Mouse (Mus musculus): ENCODE measurements around the gene Kmt5c.

The Kmt5c gene

DNA sequence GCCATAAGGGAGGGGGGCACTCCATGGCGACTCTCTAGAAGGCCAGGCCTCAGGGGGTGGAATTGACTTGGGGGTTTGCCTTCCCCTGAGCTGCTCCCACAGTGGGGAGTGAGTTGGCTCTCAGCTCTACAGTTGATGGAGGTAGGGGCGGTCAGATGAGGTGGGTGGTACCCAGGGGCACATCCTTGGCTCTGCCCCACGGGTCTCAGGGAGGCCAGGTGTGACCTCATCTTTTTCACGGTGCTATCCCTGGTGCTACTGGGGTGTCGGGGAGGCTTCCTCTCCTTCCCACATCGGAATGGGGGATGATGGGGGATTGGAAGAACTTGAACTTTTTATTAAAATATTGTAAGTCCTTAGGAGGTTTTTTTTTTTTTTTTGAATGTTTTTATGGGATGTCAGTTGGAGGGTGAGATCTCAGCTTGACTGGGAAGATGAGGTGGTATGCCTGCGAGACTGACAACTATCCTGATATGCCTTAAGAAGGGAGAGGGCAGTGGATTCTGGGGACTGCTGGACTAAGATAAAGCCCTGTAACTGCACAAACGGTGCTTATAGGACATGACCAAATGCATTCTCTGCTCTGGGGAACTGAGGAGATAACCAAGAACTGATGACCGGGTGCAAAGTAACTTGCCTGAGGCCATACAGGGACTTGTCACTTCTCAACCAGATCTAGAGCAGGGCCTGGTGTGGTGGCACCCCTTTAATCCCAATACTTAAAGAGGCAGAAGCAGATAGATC is 7.4 kb downstream of the Kmt5c start:
- DNase-seq, result no peak

DNA sequence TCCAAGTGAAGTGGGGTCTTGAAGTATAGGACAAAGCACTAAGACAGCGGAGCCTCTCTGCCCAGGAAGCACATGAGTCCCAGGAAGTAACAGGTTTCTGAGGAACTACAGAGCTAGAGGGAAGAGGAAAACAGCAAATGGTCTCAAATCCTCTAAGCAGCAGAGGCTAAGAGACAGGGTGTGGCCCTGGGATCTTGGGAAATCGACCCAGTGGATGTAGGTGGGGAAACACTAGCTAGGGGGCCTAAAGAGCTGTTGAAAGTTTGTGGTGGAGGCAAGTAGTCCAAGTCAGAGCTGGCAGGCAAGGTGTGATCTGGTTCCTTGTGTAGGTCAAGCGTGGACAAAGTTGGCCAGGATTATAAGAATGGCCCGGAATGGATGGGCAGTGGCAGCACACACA is 8.4 kb downstream of the Kmt5c start:
- no peak for DNase-seq

DNA sequence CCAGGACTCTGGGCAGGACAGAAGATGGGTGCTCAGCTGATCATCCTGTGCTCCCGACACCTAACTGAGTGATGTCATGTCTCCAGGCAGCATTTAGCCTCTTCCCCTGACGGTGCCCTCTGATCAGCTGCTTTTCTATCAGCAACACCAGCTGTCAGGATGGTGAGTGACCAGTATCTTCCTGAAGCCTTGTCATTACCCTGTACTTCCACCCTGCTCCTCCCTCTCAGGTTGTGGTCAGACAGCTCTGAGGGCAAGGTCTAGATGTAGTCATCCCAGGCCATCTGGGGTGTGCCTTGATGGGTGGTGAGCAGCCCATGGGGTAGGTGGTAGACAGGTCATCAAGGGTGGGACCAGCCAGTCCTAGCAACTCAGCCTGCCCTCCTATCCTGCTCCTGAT is 9.3 kb downstream of the Kmt5c start:
- DNase-seq, result no peak

DNA sequence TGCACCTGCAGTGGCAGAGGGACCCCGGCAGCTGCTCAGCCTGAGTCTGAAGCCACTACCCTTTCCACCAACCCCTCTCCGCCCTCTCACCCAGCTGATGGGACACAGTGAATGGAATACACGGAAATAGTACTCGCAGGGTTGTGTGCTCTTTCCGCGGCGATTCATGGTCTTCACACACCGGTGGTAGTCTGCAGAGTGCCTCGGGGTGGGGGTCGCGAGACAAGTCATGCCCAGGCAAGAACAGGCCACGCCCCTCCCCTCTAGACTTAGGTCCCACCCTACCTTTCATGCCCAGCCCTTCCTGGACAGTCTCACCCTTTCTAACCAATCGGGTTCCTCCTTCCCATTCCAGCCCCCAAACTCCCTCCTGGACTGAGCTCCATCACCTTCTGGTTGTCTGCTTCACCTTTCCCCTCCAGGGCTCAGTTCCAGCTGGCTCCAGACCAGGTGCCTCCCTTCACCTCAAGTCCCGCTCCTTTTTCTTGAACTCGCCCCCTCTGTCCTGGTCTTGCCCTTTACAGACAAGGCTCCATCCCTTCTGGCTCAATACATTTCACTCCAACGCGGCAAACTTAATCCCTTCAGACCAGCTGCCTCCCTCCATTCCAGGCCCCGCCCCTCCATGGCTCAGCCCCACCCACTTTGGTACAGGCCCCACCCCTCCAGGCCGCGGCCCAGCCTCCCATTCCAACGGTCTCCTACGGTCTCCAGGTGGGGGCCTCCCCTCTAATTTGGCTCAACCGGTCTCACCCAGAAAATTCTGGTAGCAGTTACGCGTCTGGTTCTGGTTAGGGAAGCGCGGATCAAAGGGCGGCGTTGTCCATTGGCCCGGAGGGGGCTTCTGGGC is 12.3 kb downstream of the Kmt5c start:
- peak in 1 of 2 experiments; percentile 16 for DNase-seq

DNA sequence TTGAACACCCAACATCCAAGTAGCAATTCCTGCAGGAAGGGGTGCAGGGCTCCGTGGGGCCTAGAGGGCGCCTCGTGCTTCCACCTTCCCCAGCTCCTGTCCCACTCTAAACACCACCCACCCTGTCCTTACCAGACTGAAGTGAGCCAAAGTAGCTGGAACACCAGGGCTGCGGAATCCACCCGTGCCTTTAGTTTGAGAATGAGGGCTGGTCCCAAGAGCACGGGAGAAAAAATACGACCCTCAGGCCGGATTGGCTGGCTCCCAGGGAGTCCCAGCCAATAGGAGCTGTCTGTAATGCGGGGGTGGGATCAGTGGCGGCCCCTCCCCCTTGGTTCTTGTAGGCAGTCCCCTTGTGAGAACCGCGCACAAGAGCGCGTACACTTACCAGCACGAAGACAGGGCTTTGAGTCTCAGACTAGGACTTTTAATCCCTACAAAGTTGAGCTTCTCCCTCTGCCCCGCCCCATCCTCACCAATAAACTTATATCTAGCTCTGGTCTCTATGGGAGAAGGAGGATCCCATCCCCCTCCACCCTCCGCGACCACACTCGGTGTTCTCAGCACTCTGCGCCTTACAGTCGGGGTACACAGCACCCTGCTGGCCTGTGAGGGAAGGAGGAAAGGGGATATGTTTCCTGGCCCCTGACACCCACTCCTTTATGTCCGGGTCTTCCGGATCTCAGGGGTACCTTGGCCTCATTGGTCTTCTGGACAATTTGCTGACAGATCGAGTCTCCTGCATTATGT is 13.1 kb downstream of the Kmt5c start, which contains the start of gene Cox6b2:
TSS of gene Cox6b2 (minus strand) at position 274 of the 750 bp plus-strand sequence.
- peak; percentile 28 to 38 for DNase-seq

- no peak for DNase-seq
These were observed 19.8 kb downstream of the Kmt5c start for GRCm38 (mm10) chr7:4759670-4760069.

DNA sequence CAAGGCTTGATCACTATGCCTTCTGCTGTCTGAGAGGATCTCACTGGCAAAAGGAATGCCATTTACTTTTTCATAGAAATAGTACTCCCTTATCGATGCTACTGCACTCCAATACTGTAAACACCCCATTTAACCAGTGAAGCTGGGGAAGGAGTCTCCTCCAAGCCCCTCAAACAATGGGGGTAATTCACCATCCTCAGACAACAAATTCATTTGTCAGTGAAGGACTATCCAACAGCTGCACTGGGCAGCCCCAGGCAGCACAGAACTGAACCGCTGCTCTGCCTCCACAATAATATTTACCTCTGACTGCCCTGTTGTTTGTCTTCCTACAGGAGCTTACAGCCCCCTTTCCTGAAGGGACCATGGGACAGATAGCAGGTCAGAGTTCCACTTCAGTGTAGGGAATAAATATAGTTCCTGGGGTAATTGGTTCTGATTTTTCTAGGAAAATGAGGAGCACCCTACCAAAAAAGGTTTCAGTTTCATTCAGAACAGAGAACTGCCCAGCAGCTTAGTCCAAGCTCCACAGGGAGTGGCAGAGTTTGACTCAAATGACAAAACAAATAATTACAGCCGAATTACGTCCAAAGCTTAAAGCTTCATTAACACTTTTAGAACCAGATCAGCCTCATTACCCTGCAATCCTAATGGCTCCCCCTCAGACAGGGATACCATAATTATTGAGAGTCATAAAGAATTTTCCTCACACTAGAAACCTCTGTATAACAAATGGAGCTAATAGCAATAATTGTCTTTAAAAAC is 25.2 kb downstream of the Kmt5c start:
- DNase-seq, result no peak

DNA sequence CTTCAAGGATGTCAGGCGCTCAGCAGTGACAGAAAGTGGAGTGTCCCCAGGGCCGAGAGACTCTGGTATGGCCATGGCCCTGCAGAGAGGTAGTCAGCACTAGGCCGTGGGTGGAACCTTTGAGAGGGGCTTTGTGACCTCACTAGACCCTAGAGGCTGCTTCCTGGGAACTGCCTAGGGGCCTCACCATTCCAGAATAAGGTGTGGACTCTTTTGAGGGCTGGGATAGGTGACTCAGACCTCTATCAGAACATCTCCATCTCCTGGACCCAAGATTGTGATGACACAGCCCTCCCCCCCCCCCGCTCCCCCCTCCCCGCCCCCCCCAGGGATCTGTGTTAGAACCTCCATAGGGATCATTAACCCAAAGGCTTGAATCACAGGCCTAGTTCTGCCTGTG is 31.3 kb downstream of the Kmt5c start, which contains the start of gene Fam71e2:
TSS of gene Fam71e2 (minus strand) at position 101 of the 400 bp plus-strand sequence.
- no peak for DNase-seq

DNA sequence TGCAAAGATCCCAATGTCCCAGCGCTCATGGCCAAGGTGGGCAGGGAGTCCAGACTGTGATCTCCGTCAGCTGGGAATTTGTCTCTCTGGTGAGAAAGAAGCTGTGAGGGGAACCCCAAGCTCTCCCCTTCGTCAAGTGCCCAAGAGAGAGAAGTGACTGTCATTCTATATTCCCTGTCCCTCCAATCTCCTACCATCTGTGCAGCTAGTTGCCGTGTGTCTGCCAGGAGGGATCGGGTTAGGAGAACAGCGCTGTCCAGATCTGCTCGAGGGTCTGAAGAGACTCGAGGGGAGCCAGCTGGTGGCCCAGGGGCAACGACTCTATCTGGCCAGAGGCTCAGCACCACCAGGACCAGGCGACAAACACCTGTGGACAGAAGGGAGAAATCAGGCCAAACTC is 36.2 kb downstream of the Kmt5c start:
- no peak for DNase-seq

DNA sequence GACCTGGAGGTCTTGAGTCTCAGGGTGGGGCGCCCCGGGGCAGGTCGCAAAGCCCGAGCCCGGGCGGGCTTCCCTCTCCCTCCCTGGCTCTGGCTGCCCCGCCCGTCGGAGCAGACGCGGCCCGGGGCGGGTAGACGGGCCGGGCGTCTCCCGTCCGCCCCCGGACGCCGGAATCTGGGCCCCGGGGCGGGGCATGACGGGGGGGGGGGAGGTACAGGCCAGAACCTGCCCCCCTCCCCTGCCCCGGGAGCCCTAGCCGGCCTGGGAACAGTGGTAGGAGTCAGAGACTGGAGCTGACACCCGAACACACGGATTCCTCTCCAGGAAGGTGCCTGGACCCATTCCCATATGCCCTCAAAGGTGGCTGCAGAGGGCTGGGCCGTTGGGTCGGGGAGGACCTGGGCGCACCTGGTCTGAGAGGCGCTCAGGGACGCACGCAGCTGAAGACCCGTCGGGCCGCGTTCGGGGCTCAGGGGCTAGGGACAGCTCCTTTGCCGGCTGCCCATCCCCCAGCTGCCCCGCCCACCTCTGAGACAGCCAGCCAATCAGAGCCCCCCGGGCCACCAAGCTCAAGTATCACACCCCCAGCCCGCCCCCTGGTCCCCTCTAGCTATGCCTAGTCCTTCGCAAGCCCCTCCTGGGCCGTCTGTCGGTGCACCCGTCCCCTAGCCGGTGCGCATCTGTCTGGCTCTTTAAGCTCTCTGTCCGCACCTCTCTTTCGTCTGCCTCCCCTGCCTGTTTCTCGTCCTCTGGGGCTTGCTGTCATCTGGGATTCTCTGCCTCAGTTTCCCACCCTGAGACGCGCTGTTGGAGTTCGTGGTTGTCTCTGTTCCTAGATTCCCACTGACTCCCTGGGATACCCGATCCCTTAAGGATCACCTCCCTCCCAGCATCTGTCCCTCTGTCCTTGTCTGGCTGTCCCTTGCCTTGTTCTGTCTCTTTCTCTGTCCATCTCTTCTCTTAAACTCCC is 37.2 kb downstream of the Kmt5c start:
- no peak for DNase-seq

GRCm38 (mm10) chr7:4777851-4778637 is 38.1 kb downstream of the Kmt5c start:
- no peak for DNase-seq

GRCm38 (mm10) chr7:4779921-4780320 is 40.0 kb downstream of the Kmt5c start:
- no peak for DNase-seq

DNA sequence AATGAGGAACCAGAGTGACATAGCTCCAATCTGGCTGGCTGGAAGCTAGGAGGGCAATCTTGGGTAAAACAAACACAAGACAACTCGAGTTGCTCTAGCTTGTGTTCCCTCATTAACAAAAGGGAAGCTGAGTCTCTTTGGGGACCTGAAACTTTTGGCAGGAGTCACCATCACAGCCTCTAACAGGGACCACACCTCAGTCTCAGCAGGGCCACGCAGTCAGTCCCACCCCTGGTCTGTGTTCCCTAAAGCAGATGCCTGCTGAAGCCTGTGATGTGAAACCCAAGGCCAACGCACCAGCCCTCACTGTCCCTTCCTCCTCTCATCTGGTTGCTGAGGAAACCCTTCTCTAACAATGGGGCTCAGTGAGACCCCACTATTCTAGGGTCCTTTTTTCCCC is 42.2 kb downstream of the Kmt5c start:
- DNase-seq, result no peak

DNA sequence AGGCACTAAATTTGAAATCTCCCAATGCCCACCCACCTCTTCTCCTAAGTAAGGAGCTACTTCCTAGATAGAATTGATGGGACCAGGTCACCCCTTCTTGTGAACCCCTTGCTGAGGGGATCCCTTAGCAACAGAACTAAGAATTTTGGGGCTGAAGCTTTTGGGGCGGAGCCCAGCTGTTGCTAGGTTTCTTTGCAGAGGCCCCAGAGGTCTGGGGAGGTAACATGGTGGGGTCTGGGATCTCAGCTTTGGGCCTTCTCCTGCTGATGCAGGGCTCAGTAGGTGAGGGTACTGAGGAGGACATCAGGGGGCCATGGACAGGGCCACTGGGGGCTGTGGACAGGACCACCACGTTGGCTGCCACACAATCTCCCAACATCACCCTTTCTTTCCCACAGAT is 42.8 kb downstream of the Kmt5c start, which contains the start of the genes Il11 and Tmem190:
TSS of gene Il11 (minus strand) at position 101 of the 400 bp plus-strand sequence.
TSS of gene Tmem190 (plus strand) at position 179 of the 400 bp plus-strand sequence.
- no peak for DNase-seq

GRCm38 (mm10) chr7:4783667-4784268 is 43.9 kb downstream of the Kmt5c start:
- DNase-seq, result peak; percentile 74 to 81

DNA sequence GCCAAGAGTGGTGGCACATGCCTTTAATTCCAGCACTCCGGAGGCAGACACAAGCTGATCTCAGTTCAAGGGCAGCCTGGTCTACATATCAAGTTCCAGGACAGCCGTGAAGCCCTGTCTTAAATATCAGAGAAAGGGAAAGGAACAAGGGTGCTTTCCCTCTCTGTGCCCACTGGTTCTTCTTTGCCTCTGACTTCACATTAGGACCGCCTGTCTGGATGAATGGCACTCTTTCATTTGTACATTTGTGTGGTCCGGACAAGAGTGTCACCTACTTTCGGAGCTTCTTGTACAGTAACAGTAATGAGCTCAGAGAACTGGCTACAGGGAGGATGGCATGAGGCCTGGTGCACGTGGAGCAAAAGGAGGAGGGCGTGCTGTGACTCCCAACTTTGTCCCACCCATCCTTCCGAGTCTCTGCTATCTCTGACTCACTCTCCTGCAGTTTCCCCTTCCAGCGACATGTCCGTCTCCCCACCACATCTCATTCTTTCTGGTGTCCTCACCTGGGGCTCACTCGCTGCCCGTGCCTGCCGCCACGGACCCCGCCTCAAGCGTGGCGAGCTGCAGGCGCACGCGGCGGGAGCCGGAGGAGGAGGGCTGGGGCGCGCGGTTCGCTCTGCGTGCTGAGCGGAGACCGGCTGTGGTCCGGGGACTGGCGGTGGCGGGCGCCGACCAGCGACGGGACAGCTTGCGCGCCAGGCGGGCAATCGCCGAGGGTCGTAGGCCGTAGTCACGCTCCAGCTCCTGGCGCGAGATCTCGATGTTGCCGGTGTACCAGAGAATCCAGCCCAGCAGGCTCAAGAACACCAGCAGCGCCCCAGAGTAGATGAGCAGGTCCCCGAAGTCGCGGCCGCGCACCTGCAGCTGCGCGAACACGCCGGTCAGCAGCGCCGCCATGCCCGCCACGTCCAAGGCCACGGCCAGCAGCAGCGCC is 48.9 kb downstream of the Kmt5c start:
- DNase-seq, result peak; percentile 63 to 71

DNA sequence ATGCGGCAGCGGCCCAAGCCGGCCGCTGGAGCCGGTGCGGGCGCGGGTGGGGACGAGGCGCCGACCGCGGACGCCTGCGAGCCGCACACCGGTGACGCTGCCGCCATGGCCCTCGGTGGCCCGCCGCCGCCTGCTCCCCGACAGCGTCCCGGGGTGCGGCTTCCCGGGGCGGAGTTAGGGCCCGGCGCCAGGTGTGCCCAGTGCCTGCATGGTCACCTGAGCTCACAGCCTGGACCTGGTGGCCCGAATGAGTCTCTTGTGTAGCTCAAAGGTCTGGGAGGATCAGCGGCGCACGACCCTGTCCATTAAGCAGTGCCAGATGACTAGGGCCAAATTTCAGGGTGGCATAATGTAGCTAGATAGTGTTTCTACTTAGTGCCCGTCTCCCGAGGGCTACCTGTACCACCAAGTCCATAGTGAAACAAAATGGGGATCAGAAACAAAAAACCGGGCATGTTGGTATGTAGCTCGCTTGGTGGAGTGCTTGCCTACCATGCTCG is 49.6 kb downstream of the Kmt5c start, which contains the start of gene Tmem238:
TSS of gene Tmem238 (minus strand) at position 221 of the 500 bp plus-strand sequence.
- peak in 1 of 2 experiments; percentile 77 for DNase-seq

Data from cerebellum, postnatal 36 days (tissue).